Comparison of ENCODE assay signal across 9 mouse cellular contexts in genomic region chr1:128551743-128552397, GRCm38 (mm10). TPM values are rescaled to one million over a fixed set of nuclear protein-coding genes. Genes with fewer than 3 reads are reported as not detected.
A peak's percentile ranks its signal among the peaks of the same experiment; 100 is the strongest.
DNase-seq lines count a peak whose midpoint lies in the region; ATAC-seq and TF ChIP-seq lines count a peak whose summit lies in the region.
"Had no signal": no experiment of that assay in that cellular context is flagged by ENCODE, and none has a peak within 500 bp of the region (broad histone marks: within the 10 kb centered on the region; RNA-seq: fewer than 3 reads in every experiment).

No protein-coding gene starts in this region.

- peak; percentile 56 for TF ChIP-seq CTCF in hindbrain, postnatal 0 days (IDR thresholded peaks at IDR 0.05; ENCODE audit: low read depth)

- no peak overlapping the region for H3K4me3 ChIP-seq in heart, embryonic 12.5 days
- H3K4me3 ChIP-seq in hindbrain, postnatal 0 days (ENCODE audit: low read length), result no peak overlapping the region
- H3K4me3 ChIP-seq in stomach, embryonic 14.5 days (ENCODE audit: low read depth, low read length), result no peak overlapping the region
- H3K4me3 ChIP-seq: limb, embryonic 12.5 days had no signal

- DNase-seq in heart, postnatal 25 days (ENCODE audit: low spot score), result no peak
- DNase-seq in ovary, adult 18-20 months (ENCODE audit: low spot score), result peak; percentile 19
- DNase-seq in ovary, postnatal 14 days (ENCODE audit: low spot score), result no peak
- peak; percentile 58 for DNase-seq in hindbrain, postnatal 0 days (ENCODE audit: low spot score)
- DNase-seq in right cerebral cortex, adult 18-20 months, result no peak
- DNase-seq in kidney, postnatal 36 days, result no peak

- no peaks in the 10 kb centered on the region for H3K36me3 ChIP-seq in heart, embryonic 12.5 days
- H3K36me3 ChIP-seq in hindbrain, postnatal 0 days (ENCODE audit: insufficient read depth, low read length), result no peaks in the 10 kb centered on the region
- no peaks in the 10 kb centered on the region for H3K36me3 ChIP-seq in stomach, embryonic 14.5 days (ENCODE audit: control insufficient read depth, insufficient read depth, low read length)
- H3K36me3 ChIP-seq: limb, embryonic 12.5 days had no signal

- ATAC-seq in heart, embryonic 12.5 days (ENCODE audit: insufficient number of reproducible peaks, low FRiP score), result peak; percentile 55; the same call in 1 of the 2 replicates
- peak; percentile 89 for ATAC-seq in hindbrain, postnatal 0 days
- peak; percentile 65; the same call in 1 of the 2 replicates for ATAC-seq in stomach, embryonic 14.5 days (ENCODE audit: insufficient number of reproducible peaks, insufficient read depth, low FRiP score, low read depth)

- H3K27ac ChIP-seq in heart, embryonic 12.5 days (ENCODE audit: poor library complexity, severe bottlenecking), result no peak overlapping the region; the same call in 1 of the 2 replicates
- H3K27ac ChIP-seq in hindbrain, postnatal 0 days, result peak overlapping the region; percentile 27; the same call in 1 of the 2 replicates
- no peak overlapping the region for H3K27ac ChIP-seq in stomach, embryonic 14.5 days (ENCODE audit: low read length)
- H3K27ac ChIP-seq: limb, embryonic 12.5 days had no signal

- 0 out of 2 replicates have a peak overlapping the region, but pooled peaks have one; percentile 4 for H3K4me2 ChIP-seq in heart, embryonic 12.5 days
- H3K4me2 ChIP-seq in hindbrain, postnatal 0 days (ENCODE audit: low read depth, low read length), result no peak overlapping the region
- H3K4me2 ChIP-seq in stomach, embryonic 14.5 days (replicated peaks; ENCODE audit: low read depth, low read length), result no peak overlapping the region
- H3K4me2 ChIP-seq: limb, embryonic 12.5 days had no signal

- WGBS in heart, embryonic 12.5 days, result 4% methylated on average over 8 of the region's 8 CpGs
- 16% methylated on average over 8 of the region's 8 CpGs for WGBS in hindbrain, postnatal 0 days
- 15% methylated on average over 8 of the region's 8 CpGs for WGBS in stomach, embryonic 14.5 days

- H3K4me1 ChIP-seq in heart, embryonic 12.5 days (replicated peaks), result peaks cover 24% of the 10 kb centered on the region
- no peaks in the 10 kb centered on the region for H3K4me1 ChIP-seq in hindbrain, postnatal 0 days (ENCODE audit: insufficient read depth, low read length)
- 0 out of 2 replicates have a peak, but pooled peaks cover 4% of the 10 kb centered on the region for H3K4me1 ChIP-seq in stomach, embryonic 14.5 days (ENCODE audit: control insufficient read depth, insufficient read depth, low read length)
- H3K4me1 ChIP-seq: limb, embryonic 12.5 days had no signal

- H3K9ac ChIP-seq in heart, embryonic 12.5 days, result no peak overlapping the region
- H3K9ac ChIP-seq in hindbrain, postnatal 0 days (replicated peaks; ENCODE audit: low read length), result no peak overlapping the region
- no peak overlapping the region for H3K9ac ChIP-seq in stomach, embryonic 14.5 days (replicated peaks; ENCODE audit: low read depth, low read length)
- H3K9ac ChIP-seq: limb, embryonic 12.5 days had no signal

- intact Hi-C loops in heart, postnatal 25 days (cut with DNase I), result no loop called here

- peaks cover 43% of the 10 kb centered on the region for H3K27me3 ChIP-seq in heart, embryonic 12.5 days (replicated peaks)
- no peaks in the 10 kb centered on the region; the same call in 1 of the 2 replicates for H3K27me3 ChIP-seq in hindbrain, postnatal 0 days (ENCODE audit: insufficient read depth, low read length)
- H3K27me3 ChIP-seq in stomach, embryonic 14.5 days (ENCODE audit: control insufficient read depth, insufficient read depth, low read length), result no peaks in the 10 kb centered on the region
- H3K27me3 ChIP-seq: limb, embryonic 12.5 days had no signal

- no peaks in the 10 kb centered on the region for H3K9me3 ChIP-seq in heart, embryonic 12.5 days (replicated peaks)
- H3K9me3 ChIP-seq in hindbrain, postnatal 0 days (ENCODE audit: low read length), result no peaks in the 10 kb centered on the region
- no peaks in the 10 kb centered on the region for H3K9me3 ChIP-seq in stomach, embryonic 14.5 days (ENCODE audit: control insufficient read depth, low read depth, low read length)
- H3K9me3 ChIP-seq: limb, embryonic 12.5 days had no signal

RNA-seq across cellular contexts. Expression of gene Cxcr4, which starts 40.2 kb away (rescaled TPM):
- 0.95 and 1.5 TPM in 2 replicates for polyA plus RNA-seq in heart, embryonic 12.5 days (2016; fragmentation: Nextera tagmentation; extraction: Ambion mirVana)
- total RNA-seq in heart, postnatal 25 days (2021), result 10 to 100 TPM; 10.0 to 11.2 TPM
- 76.1 and 95.8 TPM in 2 replicates for total RNA-seq in hindbrain, postnatal 0 days (2014; rRNA removed)
- 5.1 and 5.2 TPM in 2 replicates for polyA plus RNA-seq in hindbrain, postnatal 0 days (2015; fragmentation: Nextera tagmentation; extraction: Ambion mirVana)
- 12.8 and 14.1 TPM in 2 replicates for polyA plus RNA-seq in stomach, embryonic 14.5 days (2014; fragmentation: Nextera tagmentation; extraction: Ambion mirVana)

Comparison
In these comparisons a context has a peak if more than half of its experiments do, and no peak if none do; other contexts are left out.
1. DNase-seq: peak in ovary, adult 18-20 months (single experiment) and hindbrain, postnatal 0 days (single experiment); none in heart, postnatal 25 days (single experiment), ovary, postnatal 14 days (single experiment), right cerebral cortex, adult 18-20 months (single experiment) and kidney, postnatal 36 days (0 of 2).
2. Peak in every context shown above with its lines, with median percentiles within 50 percentile points of each other: ATAC-seq.